ENCODE assay signal across 7 mouse cellular contexts in the genomic region with DNA sequence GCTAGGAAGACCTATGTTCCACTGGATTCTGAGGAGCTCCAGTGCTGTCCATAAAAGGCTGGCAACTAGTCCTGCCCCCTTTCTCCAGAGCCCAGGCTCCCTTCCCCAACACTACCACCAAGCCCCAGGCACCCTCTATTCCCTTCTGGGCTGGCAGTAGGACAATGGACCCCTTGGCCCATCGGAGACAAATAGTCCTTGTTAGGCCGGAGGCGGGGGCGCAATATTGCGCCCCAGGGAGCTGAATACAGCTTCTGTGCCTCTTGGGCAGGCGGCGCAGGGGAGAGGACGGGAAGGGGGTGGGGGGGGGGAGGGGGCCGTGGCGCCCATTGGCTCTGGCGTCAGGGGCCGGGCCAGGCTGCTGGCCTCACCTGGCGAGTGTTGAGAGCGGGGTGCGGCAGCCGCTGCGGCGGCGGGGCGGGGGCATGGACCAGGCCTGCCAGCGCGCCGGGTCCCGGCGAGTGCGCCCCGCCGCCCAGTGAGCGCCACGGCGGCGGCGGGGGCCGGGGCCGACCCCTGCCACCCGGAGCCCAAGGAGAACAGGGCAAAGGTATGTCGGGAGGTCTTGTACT. TPM values are rescaled to one million over a fixed set of nuclear protein-coding genes. Genes with fewer than 3 reads are reported as not detected.
DNase-seq lines count a peak whose midpoint lies in the region; ATAC-seq and TF ChIP-seq lines count a peak whose summit lies in the region.

A gene (plus strand): TSS at position 346 of the 572 bp plus-strand sequence.

- POLR2A ChIA-PET in Patski (lab: Charles Lee), result no interaction called here

- no peaks in the 10 kb centered on the region for H3K27me3 ChIP-seq in Patski
- no peaks in the 10 kb centered on the region for H3K27me3 ChIP-seq in hindbrain, postnatal 0 days (ENCODE audit: insufficient read depth, low read length)
- no peaks in the 10 kb centered on the region for H3K27me3 ChIP-seq in stomach, postnatal 0 days (ENCODE audit: control insufficient read depth, insufficient read depth, low read length)

- H3K4me3 ChIP-seq in hindbrain, postnatal 0 days (ENCODE audit: low read length), result peak within 1 kb of the TSS; percentile 39
- H3K4me3 ChIP-seq in stomach, postnatal 0 days (ENCODE audit: low read depth, low read length), result peak within 1 kb of the TSS; percentile 41

- H3K4me1 ChIP-seq in hindbrain, postnatal 0 days (ENCODE audit: insufficient read depth, low read length), result no peaks in the 10 kb centered on the region
- 0 out of 2 replicates have a peak, but pooled peaks cover 2% of the 10 kb centered on the region for H3K4me1 ChIP-seq in stomach, postnatal 0 days (replicated peaks; ENCODE audit: control insufficient read depth, insufficient read depth)

- peaks cover 10% of the 10 kb centered on the region for H3K36me3 ChIP-seq in hindbrain, postnatal 0 days (ENCODE audit: insufficient read depth, low read length)
- H3K36me3 ChIP-seq in stomach, postnatal 0 days (ENCODE audit: control insufficient read depth, insufficient read depth, low read length), result peaks cover 2% of the 10 kb centered on the region

- peak within 1 kb of the TSS; percentile 61 for H3K9ac ChIP-seq in hindbrain, postnatal 0 days (replicated peaks; ENCODE audit: low read length)
- H3K9ac ChIP-seq in stomach, postnatal 0 days (ENCODE audit: low read length), result peak within 1 kb of the TSS; percentile 51

- TF ChIP-seq CTCF in Patski (IDR thresholded peaks at IDR 0.05), result no peak
- TF ChIP-seq CTCF in hindbrain, postnatal 0 days (IDR thresholded peaks at IDR 0.05; ENCODE audit: low read depth), result no peak
- no peak for TF ChIP-seq CTCF in stomach, postnatal 0 days (IDR thresholded peaks at IDR 0.05; ENCODE audit: low read depth)

- in situ Hi-C loops in Patski (cut with MboI; ENCODE audit: low pct_unique_long_range_greater_than_20kb), result no loop called here

- CTCF ChIA-PET in Patski (lab: Charles Lee), result no interaction called here

- TF ChIP-seq EP300 in stomach, postnatal 0 days (optimal IDR thresholded peaks at IDR 0.05), result no peak

- peak; percentile 29 for ATAC-seq in Patski
- ATAC-seq in hindbrain, postnatal 0 days, result peak; percentile 71
- ATAC-seq in stomach, postnatal 0 days (ENCODE audit: low FRiP score, low TSS enrichment), result peak; percentile 74

- H3K4me2 ChIP-seq in hindbrain, postnatal 0 days (ENCODE audit: low read depth, low read length), result peak within 1 kb of the TSS; percentile 67
- peak within 1 kb of the TSS; percentile 49 for H3K4me2 ChIP-seq in stomach, postnatal 0 days (replicated peaks; ENCODE audit: low read depth)

- H3K27ac ChIP-seq in hindbrain, postnatal 0 days, result peak within 1 kb of the TSS; percentile 68
- H3K27ac ChIP-seq in stomach, postnatal 0 days (replicated peaks), result peak within 1 kb of the TSS; percentile 83

- peak; percentile 37 for DNase-seq in Patski (ENCODE audit: low read depth, low spot score)
- DNase-seq in cerebellum, postnatal 25 days, result peak; percentile 13 to 36
- peak; percentile 63 for DNase-seq in hindbrain, postnatal 0 days (ENCODE audit: low spot score)
- DNase-seq in left cerebral cortex, adult 8-10 months (ENCODE audit: low spot score in 2 of 2), result peak in 1 of 2 experiments; percentile 51
- DNase-seq in lung, postnatal 25 days (ENCODE audit: low spot score), result peak; percentile 42
- DNase-seq in stomach, postnatal 0 days (ENCODE audit: low spot score), result peak; percentile 90
- no peak for DNase-seq in spleen, postnatal 4 days (ENCODE audit: low spot score in 2 of 2)

- no peaks in the 10 kb centered on the region for H3K9me3 ChIP-seq in hindbrain, postnatal 0 days (ENCODE audit: low read length)
- no peaks in the 10 kb centered on the region for H3K9me3 ChIP-seq in stomach, postnatal 0 days (ENCODE audit: control insufficient read depth, low read length)

- WGBS in hindbrain, postnatal 0 days, result under 1% methylated on average over 30 of the region's 37 CpGs
- 1% methylated on average over 35 of the region's 37 CpGs for WGBS in stomach, postnatal 0 days

RNA-seq across cellular contexts. Expression of the gene that starts here (rescaled TPM):
- polyA plus RNA-seq in Patski (2021), result 10.0 TPM
- 30.3 and 34.6 TPM in 2 replicates for total RNA-seq in hindbrain, postnatal 0 days (2014; rRNA removed)
- polyA plus RNA-seq in hindbrain, postnatal 0 days (2015; fragmentation: Nextera tagmentation; extraction: Ambion mirVana), result 18.5 and 18.8 TPM in 2 replicates
- 10 to 100 TPM; 11.1 to 12.4 (median 12.1) TPM for total RNA-seq in left cerebral cortex, adult 8-10 months (2022)
- polyA plus RNA-seq in stomach, postnatal 0 days (2015; fragmentation: Nextera tagmentation; extraction: Ambion mirVana), result 43.4 and 52.0 TPM in 2 replicates

Comparison
In these comparisons a context has a peak if more than half of its experiments do, and no peak if none do; other contexts are left out.
1. DNase-seq: peak in Patski (single experiment), cerebellum, postnatal 25 days (2 of 2), hindbrain, postnatal 0 days (single experiment), lung, postnatal 25 days (single experiment) and stomach, postnatal 0 days (single experiment); none in spleen, postnatal 4 days (0 of 2).
2. Peak in every context shown above with its lines, with median percentiles within 50 percentile points of each other: ATAC-seq.